Mouse (Mus musculus) cerebellum, adult 9-11 months (tissue): Measurements from ENCODE around the gene Morc2a.

Source experiments
- DNase-seq: peaks from one replicate; pipeline ENCODE4 v3.0.0; 2022

Gene Morc2a

GRCm38 (mm10) chr11:3684723-3685430 is 35.9 kb downstream of the Morc2a start:
- no peak for DNase-seq

- no peak for DNase-seq
Measured at GRCm38 (mm10) chr11:3685431-3685830, 36.4 kb downstream of the Morc2a start.

GRCm38 (mm10) chr11:3686318-3686717 is 37.3 kb downstream of the Morc2a start:
- no peak for DNase-seq

DNA sequence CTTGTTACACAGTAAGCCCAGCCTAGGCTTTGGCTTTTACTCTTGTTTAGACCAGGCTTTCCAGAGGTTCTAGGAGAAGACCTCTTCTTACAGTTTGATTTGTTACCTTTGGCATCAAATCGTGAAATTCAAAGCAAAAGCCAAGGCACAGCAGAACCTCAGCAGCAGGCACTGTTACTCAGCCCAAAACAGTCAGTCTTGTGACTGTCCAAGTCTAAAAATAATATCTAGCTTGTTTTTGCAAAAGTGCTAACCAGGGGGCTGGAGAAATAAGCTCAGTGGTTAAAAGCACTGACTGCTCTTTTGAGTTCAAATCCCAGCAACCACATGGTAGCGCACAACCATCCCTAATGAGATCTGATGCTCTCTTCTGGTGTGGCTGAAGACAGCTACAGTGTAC is 37.9 kb downstream of the Morc2a start:
- no peak for DNase-seq

GRCm38 (mm10) chr11:3691746-3692145 is 42.8 kb downstream of the Morc2a start:
- no peak for DNase-seq

GRCm38 (mm10) chr11:3696086-3696616 is 47.2 kb downstream of the Morc2a start:
- no peak for DNase-seq

GRCm38 (mm10) chr11:3697441-3697840 is 48.5 kb downstream of the Morc2a start:
- no peak for DNase-seq

DNA sequence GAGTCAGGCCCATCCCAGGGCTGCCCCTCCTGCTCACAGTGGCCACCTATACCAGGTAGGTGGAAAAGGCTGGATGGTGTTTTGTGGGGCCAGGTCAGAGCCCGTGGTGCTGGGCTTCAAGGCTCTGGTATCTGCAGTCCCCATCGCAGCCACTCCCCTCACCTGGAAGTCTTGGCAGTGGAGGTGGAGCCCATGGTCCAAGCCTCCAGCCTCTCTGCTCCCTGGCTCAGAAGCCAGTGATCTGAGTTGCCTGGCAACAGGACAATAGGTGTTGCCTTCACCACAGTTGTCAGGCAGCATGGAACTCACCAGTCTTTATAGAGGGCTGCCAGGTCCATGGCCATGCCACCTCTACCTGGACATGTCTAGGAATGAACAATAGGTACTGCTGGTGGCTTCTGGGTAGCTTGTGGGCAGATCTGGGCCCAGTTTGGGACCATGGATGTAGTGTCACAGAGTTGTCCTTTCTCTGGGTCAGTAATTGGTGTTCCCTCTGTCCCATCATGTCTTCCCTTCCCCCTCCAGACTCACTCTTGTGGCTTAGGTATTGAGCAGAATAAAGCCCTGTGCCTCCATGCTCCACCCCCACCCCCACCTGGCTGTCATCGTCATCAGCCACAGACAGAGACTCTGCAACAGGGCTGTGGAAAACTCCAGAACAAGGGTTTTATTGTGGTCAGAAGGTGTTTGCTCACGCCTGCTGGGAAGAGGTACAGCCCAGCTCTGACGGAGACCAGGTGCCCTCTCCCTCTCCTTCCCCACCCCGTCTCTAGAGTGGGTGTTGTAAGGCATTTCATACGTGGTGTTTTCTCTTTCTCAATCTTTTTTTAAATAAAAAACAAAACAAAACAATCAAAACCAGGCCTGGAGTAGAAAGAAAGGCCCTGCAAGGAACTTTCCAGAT is 54.4 kb downstream of the Morc2a start:
- DNase-seq: no peak

- DNase-seq: no peak
Measured at GRCm38 (mm10) chr11:3704404-3704803, 55.4 kb downstream of the Morc2a start.

- no peak for DNase-seq
Measured at GRCm38 (mm10) chr11:3707057-3707456, 58.1 kb downstream of the Morc2a start.

DNA sequence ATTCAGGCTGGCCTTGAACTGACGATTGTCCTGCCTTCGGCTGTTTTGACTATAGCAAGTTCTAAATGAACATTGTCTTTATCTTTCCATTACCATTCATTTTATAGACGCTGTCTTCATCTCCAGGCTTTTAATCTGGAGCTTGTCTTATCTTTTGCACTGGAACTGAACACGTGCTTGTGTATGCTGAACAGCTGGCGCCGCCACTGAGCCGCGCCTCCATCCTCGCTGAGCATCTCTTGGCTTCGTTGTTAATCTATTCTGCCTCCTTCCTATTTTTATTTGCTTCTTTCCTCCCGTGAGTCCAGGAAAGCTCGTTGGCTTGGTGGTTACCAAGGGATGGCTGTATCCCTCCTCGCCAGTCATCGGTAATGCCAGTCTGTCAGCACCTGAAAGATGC is 61.2 kb downstream of the Morc2a start:
- DNase-seq: no peak

DNA sequence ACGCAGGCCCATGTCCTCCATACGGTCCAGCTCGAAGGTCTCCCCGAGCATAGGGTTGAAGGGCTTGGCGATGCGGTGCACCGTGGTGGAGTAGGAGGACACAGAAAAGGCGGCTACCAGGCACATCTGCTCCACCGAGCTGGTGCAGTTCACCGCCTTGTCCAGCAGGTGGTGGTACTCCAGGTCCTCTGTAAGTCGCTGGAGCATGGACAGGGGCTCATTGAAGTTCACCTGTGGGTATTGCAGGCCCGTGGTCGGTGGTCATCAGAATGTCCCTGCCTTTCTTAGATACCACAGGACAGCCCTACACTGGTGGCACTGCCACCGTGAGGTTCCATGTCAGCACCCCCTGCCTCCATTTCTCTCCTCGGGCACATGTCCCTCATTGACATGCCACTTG is 65.5 kb downstream of the Morc2a start:
- peak; percentile 76 for DNase-seq

DNA sequence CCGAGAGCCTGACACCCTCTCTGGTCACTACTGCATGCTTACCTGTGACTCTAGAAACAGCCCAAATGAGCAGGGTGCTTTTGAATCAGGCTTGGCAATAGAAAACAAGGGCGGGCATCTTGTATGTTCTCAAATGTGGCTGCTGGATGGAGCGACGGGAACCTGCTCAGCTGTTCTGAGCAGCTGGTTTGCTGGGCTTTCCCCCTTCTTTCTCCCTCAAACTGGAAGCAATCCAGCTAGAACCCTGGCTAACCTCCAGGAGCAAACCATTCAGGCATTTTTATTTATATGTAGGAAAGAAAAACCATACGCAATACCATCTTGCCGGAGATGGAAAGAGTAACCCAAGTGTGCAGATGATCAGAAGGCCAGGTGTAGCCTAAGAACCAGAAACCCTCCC is 67.7 kb downstream of the Morc2a start:
- no peak for DNase-seq

DNA sequence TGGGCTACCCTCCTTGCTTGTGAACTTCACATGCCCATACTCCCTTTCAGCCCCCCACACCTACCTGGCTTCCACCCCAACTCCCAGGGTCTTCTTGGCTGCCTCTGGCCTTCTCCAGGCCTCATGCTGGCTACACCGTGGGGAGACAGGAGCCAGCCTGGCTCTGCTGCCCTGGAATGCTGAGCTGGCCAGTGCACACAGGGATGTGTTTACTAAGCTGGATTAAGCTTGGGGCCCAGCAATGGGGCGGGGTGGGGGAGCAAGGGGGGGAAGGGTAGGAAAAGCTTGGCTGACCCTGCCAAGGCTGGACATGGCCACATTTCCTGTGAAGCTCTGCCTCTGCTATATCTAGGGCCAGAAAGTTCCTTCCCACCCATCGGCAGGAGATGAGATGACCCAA is 73.0 kb downstream of the Morc2a start:
- no peak for DNase-seq

- no peak for DNase-seq
Measured at GRCm38 (mm10) chr11:3722861-3723260, 73.9 kb downstream of the Morc2a start.

- DNase-seq: peak; percentile 86
Measured at GRCm38 (mm10) chr11:3723910-3724309, 74.9 kb downstream of the Morc2a start.

DNA sequence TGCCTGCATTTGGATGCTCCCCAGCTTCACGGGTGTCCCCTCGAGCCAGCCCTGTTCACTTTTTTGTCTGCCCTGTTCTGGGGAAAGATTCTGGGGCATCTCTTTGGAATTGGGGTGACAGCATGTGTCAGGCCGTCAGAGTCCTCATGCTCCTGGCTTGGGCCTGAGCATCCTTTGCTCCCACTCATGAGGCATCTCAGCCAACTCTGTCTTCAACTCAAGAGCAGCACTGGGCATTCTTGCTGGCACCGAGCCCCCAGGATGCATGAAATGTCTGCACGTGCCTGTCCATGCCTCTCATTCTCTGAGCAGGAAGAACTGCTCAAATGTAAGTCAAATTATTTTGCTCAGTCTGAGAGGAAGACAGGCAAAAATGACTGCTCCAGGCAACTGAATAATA is 75.7 kb downstream of the Morc2a start:
- DNase-seq: peak; percentile 67

DNA sequence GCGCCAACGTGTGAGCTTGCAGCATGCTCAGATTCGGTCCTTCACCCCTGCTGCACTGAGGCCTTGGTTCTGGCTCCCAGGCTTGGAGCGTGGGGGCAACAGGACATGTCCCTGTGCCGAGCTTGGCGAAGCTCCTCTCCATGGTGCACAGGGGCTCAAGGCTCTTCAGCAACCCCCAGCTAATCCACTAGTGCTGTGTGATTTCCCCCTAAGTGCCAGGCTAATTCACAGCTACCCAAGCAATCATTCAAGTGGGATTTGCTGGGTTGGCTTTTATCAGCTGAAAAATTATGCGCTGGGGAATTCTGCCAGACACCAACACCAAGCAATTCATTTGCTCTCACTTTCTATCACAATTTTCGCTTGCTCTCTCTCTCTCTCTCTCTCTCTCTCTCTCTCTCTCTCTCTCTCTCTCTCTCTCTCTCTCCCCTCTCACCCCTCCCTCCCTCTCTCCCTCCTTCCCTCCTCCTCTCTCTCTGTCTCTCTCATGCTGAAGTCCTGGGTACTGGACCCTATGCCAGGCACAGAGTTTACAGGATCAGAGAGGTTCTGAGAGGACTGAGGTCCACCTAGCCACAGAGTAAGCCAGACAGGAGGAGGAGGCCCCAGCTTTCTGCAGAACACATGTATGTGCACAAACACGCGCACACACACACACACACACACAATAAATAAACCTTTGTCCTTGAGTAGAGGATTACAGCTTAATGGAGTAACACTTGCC is 76.5 kb downstream of the Morc2a start:
- no peak for DNase-seq

GRCm38 (mm10) chr11:3727438-3728105 is 78.6 kb downstream of the Morc2a start:
- DNase-seq: peak; percentile 73

DNA sequence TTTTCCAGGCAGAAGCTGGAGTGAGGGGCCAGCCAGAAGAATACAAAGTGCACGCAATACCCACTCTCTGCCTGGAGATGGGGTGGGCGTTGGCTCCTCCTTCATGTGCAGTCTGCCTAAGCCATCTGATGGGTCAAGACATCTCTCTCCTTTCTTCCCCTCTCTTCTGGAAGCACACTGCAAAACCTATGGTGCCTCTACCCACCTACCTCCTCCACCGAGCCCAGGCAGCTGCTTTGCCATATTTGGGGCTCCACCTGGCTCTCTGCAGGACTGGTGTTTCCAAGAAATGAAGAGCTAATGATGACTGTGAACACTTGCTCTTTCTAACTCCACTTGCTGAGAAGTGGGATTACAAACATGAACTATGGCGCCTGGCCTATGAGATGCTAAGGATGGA is 82.5 kb downstream of the Morc2a start:
- DNase-seq: peak; percentile 28

DNA sequence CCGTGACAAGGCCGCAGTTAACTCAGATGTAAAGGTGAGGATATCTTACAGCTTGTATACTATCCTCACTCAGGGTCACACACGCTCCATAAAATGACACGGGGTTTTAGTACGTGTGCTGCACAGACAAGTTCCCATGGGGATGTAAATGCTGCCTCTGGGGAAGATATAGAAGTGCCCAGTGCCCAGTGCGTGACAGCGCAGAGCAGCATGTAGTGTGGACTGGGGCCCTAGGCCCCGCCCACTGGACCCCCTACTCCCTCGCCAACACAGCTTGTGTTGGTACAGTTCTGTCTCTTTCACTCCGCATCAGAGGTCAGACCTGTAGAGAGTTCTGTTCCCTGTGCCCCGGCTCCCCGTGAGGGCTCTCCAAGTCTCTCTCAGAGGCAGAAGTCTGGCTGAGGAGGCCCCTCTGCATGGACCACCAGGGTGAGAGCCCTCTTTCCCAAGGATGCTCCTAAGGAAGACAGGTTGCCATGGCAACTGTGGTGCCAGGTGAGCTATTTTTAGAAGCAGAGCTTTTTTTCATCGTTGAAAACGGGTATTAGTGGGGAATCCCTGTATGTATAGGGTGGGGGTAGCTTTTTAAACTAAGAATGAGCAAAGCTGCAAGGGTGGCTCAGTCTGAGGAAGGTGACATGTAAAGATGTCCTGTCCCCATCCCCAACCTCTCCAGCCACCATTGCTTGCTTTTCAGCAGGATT is 85.1 kb downstream of the Morc2a start:
- DNase-seq: no peak

DNA sequence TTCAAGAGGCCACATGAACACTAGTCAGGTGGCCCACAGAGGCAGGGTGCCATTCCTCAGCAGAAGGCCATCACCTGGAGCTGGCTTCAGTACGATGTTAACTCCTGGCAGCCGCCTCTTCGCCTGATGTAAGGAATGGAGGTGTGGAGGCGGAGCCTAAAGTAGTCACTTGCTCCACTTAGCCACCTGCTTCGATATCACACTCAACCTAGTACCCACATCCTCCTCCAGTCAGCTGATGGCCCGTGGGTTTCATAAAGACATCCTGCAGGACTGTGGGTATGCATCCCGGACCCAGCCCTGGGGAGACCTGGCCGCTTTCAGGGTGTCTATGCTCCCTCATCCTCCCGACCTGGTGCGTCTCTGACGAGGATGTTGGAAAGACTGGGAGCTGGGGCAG is 86.7 kb downstream of the Morc2a start:
- DNase-seq: no peak
